ENCODE assay signal across 9 mouse cellular contexts in the genomic region with DNA sequence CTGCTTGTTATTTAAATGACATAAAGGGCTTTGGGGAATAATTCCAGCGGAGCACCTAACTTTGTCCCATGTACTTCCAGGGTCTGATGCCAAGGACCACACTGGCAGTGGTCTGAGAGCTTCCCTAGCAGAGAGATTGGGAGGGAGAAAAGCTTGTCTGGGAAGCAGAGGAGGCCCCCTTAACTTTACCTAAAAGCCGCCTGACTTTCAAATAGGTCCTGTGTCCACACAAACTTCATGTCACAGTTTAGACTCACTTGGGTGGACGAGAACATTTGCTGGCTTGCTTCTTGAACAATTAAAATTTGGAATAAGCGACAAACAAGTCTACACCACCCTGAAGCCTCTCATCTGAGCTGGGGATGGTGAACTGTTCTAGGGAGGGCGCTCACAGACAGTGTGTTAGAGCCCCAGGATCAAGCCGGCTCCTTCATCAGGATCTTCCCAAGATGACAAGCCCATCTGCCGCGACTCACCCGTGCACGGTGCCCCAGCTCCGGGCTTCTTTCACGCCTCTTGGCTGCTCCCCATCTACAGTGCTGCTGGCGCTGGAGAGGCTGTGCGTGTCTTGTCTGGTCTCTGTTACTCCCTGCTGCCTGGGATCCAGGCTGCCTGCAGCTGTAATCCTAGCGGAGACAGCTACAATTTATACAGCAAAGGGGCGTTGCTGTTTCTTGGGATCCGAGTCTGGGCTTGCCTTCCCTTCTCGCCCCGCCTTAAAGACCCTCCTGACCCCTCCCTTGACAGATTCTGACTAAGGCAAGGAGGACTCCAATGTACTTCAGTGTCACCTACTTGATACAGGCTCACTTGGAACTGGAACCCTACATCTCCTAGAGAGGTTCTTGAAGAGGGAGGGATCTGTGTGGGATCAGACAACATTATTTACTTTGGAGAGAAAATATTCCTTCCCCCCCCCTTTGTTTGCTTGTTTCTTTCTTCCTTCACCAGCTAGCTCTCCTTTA. TPM values are rescaled to one million over a fixed set of nuclear protein-coding genes. Genes with fewer than 3 reads are reported as not detected.
A peak's percentile ranks its signal among the peaks of the same experiment; 100 is the strongest.
DNase-seq lines count a peak whose midpoint lies in the region; ATAC-seq lines count a peak whose summit lies in the region.
"Had no signal": no experiment of that assay in that cellular context is flagged by ENCODE, and none has a peak within 500 bp of the region (broad histone marks: within the 10 kb centered on the region; RNA-seq: fewer than 3 reads in every experiment).

Gene Agtr1b (minus strand): TSS at position 620 of the 965 bp plus-strand sequence.

- H3K4me2 ChIP-seq in lung, embryonic 15.5 days: peak within 1 kb of the TSS; percentile 53
- peak within 1 kb of the TSS; percentile 55 for H3K4me2 ChIP-seq in heart, embryonic 15.5 days
- peak within 1 kb of the TSS; percentile 37 for H3K4me2 ChIP-seq in liver, embryonic 12.5 days
- peak within 1 kb of the TSS; percentile 44 for H3K4me2 ChIP-seq in stomach, embryonic 14.5 days (replicated peaks; ENCODE audit: low read depth, low read length)

- peak; percentile 53 to 65 for DNase-seq in cerebellum, postnatal 10 days
- no peak for DNase-seq in cerebellum, adult 11 months
- DNase-seq in lung, postnatal 25 days (ENCODE audit: low spot score): no peak

- peaks cover 3% of the 10 kb centered on the region; the same call in 1 of the 2 replicates for H3K4me1 ChIP-seq in lung, embryonic 15.5 days
- no peaks in the 10 kb centered on the region for H3K4me1 ChIP-seq in heart, embryonic 15.5 days (replicated peaks)
- H3K4me1 ChIP-seq in liver, embryonic 12.5 days: no peaks in the 10 kb centered on the region
- H3K4me1 ChIP-seq in stomach, embryonic 14.5 days (ENCODE audit: control insufficient read depth, insufficient read depth, low read length): no peaks in the 10 kb centered on the region

- H3K9ac ChIP-seq in lung, embryonic 15.5 days: no peak within 1 kb of the TSS
- H3K9ac ChIP-seq in heart, embryonic 15.5 days: no peak within 1 kb of the TSS
- H3K9ac ChIP-seq in liver, embryonic 12.5 days: no peak within 1 kb of the TSS
- H3K9ac ChIP-seq in stomach, embryonic 14.5 days (replicated peaks; ENCODE audit: low read depth, low read length): no peak within 1 kb of the TSS; the same call in 1 of the 2 replicates

- peak within 1 kb of the TSS; percentile 11; the same call in 1 of the 2 replicates for H3K27ac ChIP-seq in lung, embryonic 15.5 days
- H3K27ac ChIP-seq in heart, embryonic 15.5 days: no peak within 1 kb of the TSS
- no peak within 1 kb of the TSS for H3K27ac ChIP-seq in liver, embryonic 12.5 days
- H3K27ac ChIP-seq in stomach, embryonic 14.5 days (ENCODE audit: low read length): peak within 1 kb of the TSS; percentile 13; the same call in 1 of the 2 replicates

- no peaks in the 10 kb centered on the region for H3K27me3 ChIP-seq in lung, embryonic 15.5 days
- H3K27me3 ChIP-seq in heart, embryonic 15.5 days: no peaks in the 10 kb centered on the region
- peaks cover 8% of the 10 kb centered on the region; the same call in 1 of the 2 replicates for H3K27me3 ChIP-seq in liver, embryonic 12.5 days (replicated peaks)
- H3K27me3 ChIP-seq in stomach, embryonic 14.5 days (ENCODE audit: control insufficient read depth, insufficient read depth, low read length): no peaks in the 10 kb centered on the region

- WGBS in lung, embryonic 15.5 days: 8% methylated on average over 19 of the region's 19 CpGs
- 13% methylated on average over 19 of the region's 19 CpGs for WGBS in heart, embryonic 15.5 days
- 14% methylated on average over 19 of the region's 19 CpGs for WGBS in liver, embryonic 12.5 days (ENCODE audit: insufficient replicate concordance)
- WGBS in stomach, embryonic 14.5 days: 12% methylated on average over 19 of the region's 19 CpGs

- H3K9me3 ChIP-seq in lung, embryonic 15.5 days: no peaks in the 10 kb centered on the region
- H3K9me3 ChIP-seq in heart, embryonic 15.5 days (replicated peaks): no peaks in the 10 kb centered on the region
- no peaks in the 10 kb centered on the region for H3K9me3 ChIP-seq in liver, embryonic 12.5 days (replicated peaks)
- H3K9me3 ChIP-seq in stomach, embryonic 14.5 days (ENCODE audit: control insufficient read depth, low read depth, low read length): no peaks in the 10 kb centered on the region

- peak; percentile 94 for ATAC-seq in lung, embryonic 15.5 days (ENCODE audit: borderline replicate concordance, extremely low read depth, low FRiP score, low TSS enrichment)
- ATAC-seq in heart, embryonic 15.5 days (replicated peaks; ENCODE audit: insufficient number of reproducible peaks, insufficient read depth, low FRiP score, low read depth): 0 out of 2 replicates have a peak, but pooled peaks have one; percentile 39
- ATAC-seq in liver, embryonic 12.5 days: no peak
- ATAC-seq in stomach, embryonic 14.5 days (ENCODE audit: insufficient number of reproducible peaks, insufficient read depth, low FRiP score, low read depth): peak; percentile 90
- ATAC-seq in granulocyte monocyte progenitor cell, adult 5-6 weeks (replicated peaks; ENCODE audit: poor library complexity, severe bottlenecking): no peak

- H3K36me3 ChIP-seq in lung, embryonic 15.5 days: no peaks in the 10 kb centered on the region
- no peaks in the 10 kb centered on the region for H3K36me3 ChIP-seq in heart, embryonic 15.5 days
- H3K36me3 ChIP-seq in liver, embryonic 12.5 days: no peaks in the 10 kb centered on the region
- no peaks in the 10 kb centered on the region for H3K36me3 ChIP-seq in stomach, embryonic 14.5 days (ENCODE audit: control insufficient read depth, insufficient read depth, low read length)

- H3K4me3 ChIP-seq in lung, embryonic 15.5 days: peak within 1 kb of the TSS; percentile 35
- H3K4me3 ChIP-seq in heart, embryonic 15.5 days: peak within 1 kb of the TSS; percentile 32
- H3K4me3 ChIP-seq in liver, embryonic 12.5 days: no peak within 1 kb of the TSS
- peak within 1 kb of the TSS; percentile 29 for H3K4me3 ChIP-seq in stomach, embryonic 14.5 days (ENCODE audit: low read depth, low read length)

RNA-seq across cellular contexts. Expression of gene Agtr1b, which starts in this region (rescaled TPM):
- 3.3 and 3.7 TPM in 2 replicates for polyA plus RNA-seq in lung, embryonic 15.5 days (2015; fragmentation: Nextera tagmentation; extraction: Ambion mirVana)
- polyA plus RNA-seq in heart, embryonic 15.5 days (2015; fragmentation: Nextera tagmentation; extraction: Ambion mirVana): 0.11 and 0.34 TPM in 2 replicates
- polyA plus RNA-seq in liver, embryonic 12.5 days (2016; fragmentation: Nextera tagmentation; extraction: Ambion mirVana): not detected in 2 replicates
- 6.6 and 6.8 TPM in 2 replicates for polyA plus RNA-seq in stomach, embryonic 14.5 days (2014; fragmentation: Nextera tagmentation; extraction: Ambion mirVana)
- not detected in 2 replicates for total RNA-seq in granulocyte monocyte progenitor cell, adult 5-6 weeks (2014; fragmentation: Nextera tagmentation)
- total RNA-seq in granulocyte monocyte progenitor cell, adult 5-6 weeks (2017): not detected in 2 replicates
- polyA plus RNA-seq: liver, embryonic 16.5 days had no signal

Comparison
In these comparisons a context has a peak if more than half of its experiments do, and no peak if none do; other contexts are left out.
1. DNase-seq: peak in cerebellum, postnatal 10 days (2 of 2); none in cerebellum, adult 11 months (single experiment) and lung, postnatal 25 days (single experiment).
2. Peak in ATAC-seq, H3K4me3 ChIP-seq and H3K4me2 ChIP-seq in heart, embryonic 15.5 days; RNA of the gene not detected or under 1 TPM.
3. ATAC-seq: peak in lung, embryonic 15.5 days (single experiment) and stomach, embryonic 14.5 days (single experiment); none in liver, embryonic 12.5 days (single experiment) and granulocyte monocyte progenitor cell, adult 5-6 weeks (single experiment).
4. H3K27ac ChIP-seq: peak in lung, embryonic 15.5 days (single experiment) and stomach, embryonic 14.5 days (single experiment); none in heart, embryonic 15.5 days (single experiment) and liver, embryonic 12.5 days (single experiment).
5. Peak in every context shown above with its lines, with median percentiles within 50 percentile points of each other: H3K4me2 ChIP-seq.